Comparison of ENCODE assay signal across 23 mouse cellular contexts in genomic region chr17:35882924-35883323, GRCm38 (mm10).
"Had no signal": no experiment of that assay in that cellular context is flagged by ENCODE, and none has a peak within 500 bp of the region (broad histone marks: within the 10 kb centered on the region; RNA-seq: fewer than 3 reads in every experiment).

No protein-coding gene starts in this region.

- H3K27ac ChIP-seq: hindbrain, embryonic 13.5 days; hindbrain, embryonic 15.5 days; hindbrain, postnatal 0 days; kidney, embryonic 15.5 days; kidney, postnatal 0 days; limb, embryonic 13.5 days; limb, embryonic 15.5 days; liver, embryonic 12.5 days; liver, embryonic 14.5 days had no signal

- H3K27me3 ChIP-seq: heart, embryonic 12.5 days; hindbrain, embryonic 13.5 days; hindbrain, embryonic 15.5 days; kidney, embryonic 15.5 days; limb, embryonic 13.5 days; limb, embryonic 15.5 days; liver, embryonic 12.5 days had no signal

- H3K4me2 ChIP-seq: heart, embryonic 12.5 days; hindbrain, embryonic 13.5 days; hindbrain, embryonic 15.5 days; kidney, embryonic 15.5 days; limb, embryonic 13.5 days; limb, embryonic 15.5 days; liver, embryonic 12.5 days had no signal

- H3K4me3 ChIP-seq: heart, embryonic 12.5 days; hindbrain, embryonic 13.5 days; hindbrain, embryonic 15.5 days; kidney, embryonic 15.5 days; limb, embryonic 13.5 days; limb, embryonic 15.5 days; liver, embryonic 12.5 days had no signal

- H3K9ac ChIP-seq: heart, embryonic 12.5 days; hindbrain, embryonic 13.5 days; hindbrain, embryonic 15.5 days; kidney, embryonic 15.5 days; limb, embryonic 13.5 days; limb, embryonic 15.5 days; liver, embryonic 12.5 days; liver, embryonic 14.5 days had no signal

- DNase-seq: gastrocnemius, postnatal 14 days; heart, adult 18-20 months; heart, postnatal 10 days; heart, postnatal 36 days; kidney, adult 11 months; kidney, adult 2 months; kidney, adult 9 months; kidney, postnatal 14 days; kidney, postnatal 36 days; layer of hippocampus, adult 9-11 months; layer of hippocampus, postnatal 36 days; left cerebral cortex, postnatal 4 days had no signal

- H3K9me3 ChIP-seq: heart, embryonic 12.5 days; hindbrain, embryonic 13.5 days; hindbrain, embryonic 15.5 days; kidney, embryonic 15.5 days; limb, embryonic 13.5 days; limb, embryonic 15.5 days; liver, embryonic 12.5 days had no signal

- ATAC-seq: hindbrain, postnatal 0 days; intestine, embryonic 16.5 days; liver, embryonic 12.5 days had no signal
